Mouse (Mus musculus): Measurements from ENCODE around the gene Sgf29. TPM values are rescaled to one million over a fixed set of nuclear protein-coding genes. Genes with fewer than 3 reads are reported as not detected.

Sgf29 gene
- polyA plus RNA-seq, 1 experiment from 2014 or later = 45.2 TPM

- 32% methylated on average over 3 of the region's 3 CpGs for WGBS
- Histone ChIP-seq H3K4me1 (replicated peaks) (peaks cover 15% of the 10 kb centered on the region), H3K4me2 (replicated peaks) (no peak overlapping the region), H3K27me3 (replicated peaks) (no peaks in the 10 kb centered on the region), H3K4me3 (replicated peaks) (no peak overlapping the region), H3K9ac (no peak overlapping the region), H3K27ac (no peak overlapping the region), H3K9me3 (no peaks in the 10 kb centered on the region), H3K36me3 (0 out of 2 replicates have a peak, but pooled peaks cover 19% of the 10 kb centered on the region)
- no peak for ATAC-seq
Measured at GRCm38 (mm10) chr7:126693256-126693655, 44.1 kb downstream of the Sgf29 start.

- H3K36me3 ChIP-seq = 0 out of 2 replicates have a peak, but pooled peaks cover 19% of the 10 kb centered on the region
- ATAC-seq = no peak
- WGBS = 82% methylated on average over 7 of the region's 7 CpGs
- no peak overlapping the region for H3K4me2 ChIP-seq (replicated peaks)
- no peaks in the 10 kb centered on the region for H3K27me3 ChIP-seq (replicated peaks)
- no peaks in the 10 kb centered on the region for H3K9me3 ChIP-seq
- H3K4me1 ChIP-seq (replicated peaks) = peaks cover 15% of the 10 kb centered on the region
- no peak overlapping the region for H3K9ac ChIP-seq
- H3K4me3 ChIP-seq (replicated peaks) = no peak overlapping the region
- H3K27ac ChIP-seq = no peak overlapping the region
Measured at GRCm38 (mm10) chr7:126693781-126694180, 44.7 kb downstream of the Sgf29 start.

- H3K4me3 ChIP-seq (replicated peaks) = peak overlapping the region; percentile 69
- WGBS = 40% methylated on average over 10 of the region's 10 CpGs
- ATAC-seq = no peak
- no peaks in the 10 kb centered on the region for H3K27me3 ChIP-seq (replicated peaks)
- no peaks in the 10 kb centered on the region for H3K9me3 ChIP-seq
- no peak overlapping the region; the same call in 1 of the 2 replicates for H3K9ac ChIP-seq
- no peak overlapping the region for H3K27ac ChIP-seq
- H3K4me1 ChIP-seq (replicated peaks) = peaks cover 17% of the 10 kb centered on the region
- H3K36me3 ChIP-seq = 0 out of 2 replicates have a peak, but pooled peaks cover 19% of the 10 kb centered on the region
- peak overlapping the region; percentile 67 for H3K4me2 ChIP-seq (replicated peaks)
Measured at GRCm38 (mm10) chr7:126694441-126695051, 45.4 kb downstream of the Sgf29 start.

- peak; percentile 86 for ATAC-seq
- WGBS = under 1% methylated on average over 31 of the region's 31 CpGs
Measured at GRCm38 (mm10) chr7:126695210-126695611, 46.1 kb downstream of the Sgf29 start, which contains the start of gene Bola2. Gene Bola2 (plus strand): TSS chr7:126695401.

GRCm38 (mm10) chr7:126695631-126696207 lies 46.6 kb downstream of the Sgf29 start, which contains the start of gene Slx1b:
Gene Slx1b (minus strand): TSS chr7:126695784.
- peak within 1 kb of the TSS; percentile 69 for H3K4me3 ChIP-seq (replicated peaks)
- no peaks in the 10 kb centered on the region for H3K9me3 ChIP-seq
- 0 out of 2 replicates have a peak, but pooled peaks cover 15% of the 10 kb centered on the region for H3K36me3 ChIP-seq
- peak within 1 kb of the TSS; percentile 94 for H3K27ac ChIP-seq
- WGBS = under 1% methylated on average over 40 of the region's 40 CpGs
- ATAC-seq = peak; percentile 97
- peak within 1 kb of the TSS; percentile 88 for H3K4me2 ChIP-seq (replicated peaks)
- H3K27me3 ChIP-seq (replicated peaks) = no peaks in the 10 kb centered on the region
- peaks cover 19% of the 10 kb centered on the region for H3K4me1 ChIP-seq (replicated peaks)
- peak within 1 kb of the TSS; percentile 85 for H3K9ac ChIP-seq

More at GRCm38 (mm10) chr7:126695210-126695611, 46.1 kb downstream of the Sgf29 start, which contains the start of gene Bola2:
- no peaks in the 10 kb centered on the region for H3K27me3 ChIP-seq (replicated peaks)
- peak within 1 kb of the TSS; percentile 88 for H3K4me2 ChIP-seq (replicated peaks)
- peaks cover 19% of the 10 kb centered on the region for H3K4me1 ChIP-seq (replicated peaks)
- H3K4me3 ChIP-seq (replicated peaks) = peak within 1 kb of the TSS; percentile 69
- no peaks in the 10 kb centered on the region for H3K9me3 ChIP-seq
- H3K9ac ChIP-seq = peak within 1 kb of the TSS; percentile 85
- H3K36me3 ChIP-seq = 0 out of 2 replicates have a peak, but pooled peaks cover 15% of the 10 kb centered on the region
- H3K27ac ChIP-seq = peak within 1 kb of the TSS; percentile 94

- WGBS = 4% methylated on average over 17 of the region's 17 CpGs
- no peak; the same call in 1 of the 2 replicates for ATAC-seq
- Histone ChIP-seq H3K9ac (peak overlapping the region; percentile 65), H3K4me2 (replicated peaks) (peak overlapping the region; percentile 88), H3K36me3 (0 out of 2 replicates have a peak, but pooled peaks cover 14% of the 10 kb centered on the region), H3K27ac (no peak overlapping the region), H3K4me3 (replicated peaks) (peak overlapping the region; percentile 69), H3K9me3 (no peaks in the 10 kb centered on the region), H3K27me3 (replicated peaks) (no peaks in the 10 kb centered on the region), H3K4me1 (replicated peaks) (peaks cover 20% of the 10 kb centered on the region)
Measured at GRCm38 (mm10) chr7:126696303-126696702, 47.2 kb downstream of the Sgf29 start.

GRCm38 (mm10) chr7:126696886-126697285 lies 47.8 kb downstream of the Sgf29 start:
- Histone ChIP-seq H3K4me1 (replicated peaks) (peaks cover 21% of the 10 kb centered on the region), H3K36me3 (0 out of 2 replicates have a peak, but pooled peaks cover 10% of the 10 kb centered on the region), H3K4me3 (replicated peaks) (peak overlapping the region; percentile 69), H3K9me3 (no peaks in the 10 kb centered on the region), H3K27me3 (replicated peaks) (no peaks in the 10 kb centered on the region), H3K9ac (peak overlapping the region; percentile 65; the same call in 1 of the 2 replicates), H3K4me2 (replicated peaks) (peak overlapping the region; percentile 88), H3K27ac (no peak overlapping the region)
- WGBS = 77% methylated on average over 3 of the region's 3 CpGs
- no peak for ATAC-seq

GRCm38 (mm10) chr7:126697838-126698237 lies 48.7 kb downstream of the Sgf29 start:
- 0 out of 2 replicates have a peak, but pooled peaks cover 4% of the 10 kb centered on the region for H3K36me3 ChIP-seq

GRCm38 (mm10) chr7:126700063-126701015 lies 51.2 kb downstream of the Sgf29 start:
- 83% methylated on average over 25 of the region's 25 CpGs for WGBS
- no peaks in the 10 kb centered on the region for H3K9me3 ChIP-seq
- no peak overlapping the region for H3K4me2 ChIP-seq (replicated peaks)
- peaks cover 23% of the 10 kb centered on the region for H3K4me1 ChIP-seq (replicated peaks)
- peaks cover 22% of the 10 kb centered on the region for H3K27me3 ChIP-seq (replicated peaks)
- ATAC-seq = no peak
- no peak overlapping the region for H3K9ac ChIP-seq
- no peak overlapping the region for H3K27ac ChIP-seq
- 0 out of 2 replicates have a peak, but pooled peaks cover 4% of the 10 kb centered on the region for H3K36me3 ChIP-seq
- H3K4me3 ChIP-seq (replicated peaks) = no peak overlapping the region

More at GRCm38 (mm10) chr7:126697838-126698237, 48.7 kb downstream of the Sgf29 start:
- 89% methylated on average over 8 of the region's 8 CpGs for WGBS
- Histone ChIP-seq H3K27ac (no peak overlapping the region), H3K4me1 (replicated peaks) (peaks cover 21% of the 10 kb centered on the region), H3K9me3 (no peaks in the 10 kb centered on the region), H3K9ac (no peak overlapping the region), H3K4me2 (replicated peaks) (no peak overlapping the region), H3K4me3 (replicated peaks) (no peak overlapping the region), H3K27me3 (replicated peaks) (0 out of 2 replicates have a peak, but pooled peaks cover 2% of the 10 kb centered on the region)
- no peak for ATAC-seq

- H3K9ac ChIP-seq = no peak overlapping the region
- 0 out of 2 replicates have a peak, but pooled peaks cover 4% of the 10 kb centered on the region for H3K36me3 ChIP-seq
- no peaks in the 10 kb centered on the region for H3K9me3 ChIP-seq
- H3K4me1 ChIP-seq (replicated peaks) = peaks cover 23% of the 10 kb centered on the region
- H3K4me2 ChIP-seq (replicated peaks) = peak overlapping the region; percentile 10; the same call in 1 of the 2 replicates
- 0 out of 2 replicates have a peak overlapping the region, but pooled peaks have one; percentile 5 for H3K4me3 ChIP-seq (replicated peaks)
- peak; percentile 67 for ATAC-seq
- under 1% methylated on average over 11 of the region's 11 CpGs for WGBS
- no peak overlapping the region for H3K27ac ChIP-seq
- H3K27me3 ChIP-seq (replicated peaks) = peaks cover 22% of the 10 kb centered on the region
Measured at GRCm38 (mm10) chr7:126701070-126701469, 52.0 kb downstream of the Sgf29 start.

- Histone ChIP-seq H3K9ac (no peak overlapping the region), H3K4me1 (replicated peaks) (peaks cover 17% of the 10 kb centered on the region), H3K4me3 (replicated peaks) (0 out of 2 replicates have a peak overlapping the region, but pooled peaks have one; percentile 5), H3K27me3 (replicated peaks) (peaks cover 22% of the 10 kb centered on the region), H3K36me3 (0 out of 2 replicates have a peak, but pooled peaks cover 4% of the 10 kb centered on the region), H3K9me3 (no peaks in the 10 kb centered on the region), H3K27ac (no peak overlapping the region), H3K4me2 (replicated peaks) (peak overlapping the region; percentile 10)
- 60% methylated on average over 24 of the region's 24 CpGs for WGBS
- no peak for ATAC-seq
Measured at GRCm38 (mm10) chr7:126701559-126702357, 52.6 kb downstream of the Sgf29 start.
